Mouse (Mus musculus) embryo, embryonic 11.5 days (tissue): ENCODE measurements around the gene Ptger1.

Experiments
- DNase-seq: peaks from one replicate; pipeline ENCODE4 v3.0.0-alpha.2; 2012; ENCODE audit warnings: low read depth, low spot score

Ptger1 gene

DNA sequence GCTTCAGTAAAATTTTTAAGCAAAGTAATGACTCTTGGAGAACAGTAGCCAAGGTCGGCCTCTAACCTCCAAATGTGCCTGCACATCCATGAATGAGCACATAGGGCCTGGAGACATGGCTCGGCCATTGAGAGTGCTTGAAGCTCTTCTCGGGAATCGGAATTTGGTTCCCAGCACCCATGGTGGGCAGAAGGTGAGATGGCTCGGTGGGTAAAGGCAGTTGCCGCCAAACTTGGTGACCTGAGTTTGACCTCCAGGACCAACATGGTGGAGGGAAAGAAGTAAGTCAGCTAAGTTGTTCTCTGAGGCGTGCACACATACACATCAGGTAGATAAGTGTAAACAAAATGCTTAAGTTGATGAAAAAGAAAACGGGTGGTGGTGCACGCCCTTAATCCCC lies 10.4 kb upstream of the Ptger1 start:
- no peak for DNase-seq

DNA sequence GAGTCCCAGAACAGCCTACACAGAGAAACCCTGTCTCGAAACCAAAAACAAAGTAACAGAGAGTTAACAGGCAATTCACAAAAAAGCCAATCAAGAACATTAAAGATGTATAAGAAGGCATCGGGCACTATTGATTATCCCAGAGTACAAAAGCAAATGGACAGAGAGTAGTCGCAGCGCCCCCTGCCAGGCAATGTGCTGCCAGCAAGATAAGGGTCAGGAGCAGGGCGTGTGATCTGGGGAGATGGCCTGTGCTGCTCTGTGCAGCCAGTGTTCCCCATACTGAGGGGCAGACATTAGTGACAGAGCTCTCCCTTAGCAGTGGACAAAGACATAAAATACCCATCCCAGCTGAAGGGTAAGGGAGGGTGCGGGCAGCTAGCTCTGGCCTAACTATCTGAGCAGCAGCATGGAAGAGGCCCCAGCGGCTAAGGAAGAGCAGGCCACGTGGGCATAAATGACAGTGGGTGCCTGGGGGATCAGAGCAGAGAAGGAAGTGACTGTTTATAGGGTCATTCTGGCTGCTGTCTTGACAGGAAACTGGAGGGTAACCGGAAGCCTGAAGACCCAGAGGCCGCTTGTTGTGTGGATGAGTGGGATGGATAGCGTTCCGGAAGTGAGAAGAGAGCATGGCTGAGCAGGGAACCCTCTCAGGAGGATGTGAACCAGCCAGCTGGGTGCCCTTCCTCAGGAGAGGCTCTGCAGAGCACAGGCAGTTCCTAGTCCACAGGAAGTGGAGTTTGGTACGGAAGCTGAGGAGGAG lies 9.8 kb upstream of the Ptger1 start:
- no peak for DNase-seq

GRCm38 (mm10) chr8:83660545-83660944 lies 5.9 kb upstream of the Ptger1 start:
- no peak for DNase-seq

GRCm38 (mm10) chr8:83660995-83661680 lies 5.3 kb upstream of the Ptger1 start:
- DNase-seq: no peak

DNA sequence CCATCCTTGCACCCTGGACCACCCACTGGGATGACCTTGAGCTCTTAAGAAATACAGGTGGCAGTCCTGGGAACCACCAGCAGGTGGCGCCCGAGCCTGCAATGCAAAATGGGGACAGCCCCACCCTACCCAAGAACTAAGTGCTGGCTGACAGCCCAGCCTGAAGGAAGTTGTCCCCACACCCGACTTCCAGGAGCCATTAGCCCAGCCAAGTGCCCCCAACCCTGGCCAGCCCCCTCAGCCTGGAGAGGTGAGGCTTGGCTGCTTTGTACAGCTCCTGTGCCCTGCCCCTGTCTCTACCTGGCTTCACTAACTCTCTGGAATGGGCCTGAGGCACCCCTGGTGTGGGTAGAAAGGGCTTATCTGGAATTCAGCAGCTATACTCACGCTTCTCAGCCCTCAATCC lies 4.1 kb upstream of the Ptger1 start:
- peak; percentile 66 for DNase-seq

- no peak for DNase-seq
Observed at GRCm38 (mm10) chr8:83664096-83664495, 2.4 kb upstream of the Ptger1 start.

DNA sequence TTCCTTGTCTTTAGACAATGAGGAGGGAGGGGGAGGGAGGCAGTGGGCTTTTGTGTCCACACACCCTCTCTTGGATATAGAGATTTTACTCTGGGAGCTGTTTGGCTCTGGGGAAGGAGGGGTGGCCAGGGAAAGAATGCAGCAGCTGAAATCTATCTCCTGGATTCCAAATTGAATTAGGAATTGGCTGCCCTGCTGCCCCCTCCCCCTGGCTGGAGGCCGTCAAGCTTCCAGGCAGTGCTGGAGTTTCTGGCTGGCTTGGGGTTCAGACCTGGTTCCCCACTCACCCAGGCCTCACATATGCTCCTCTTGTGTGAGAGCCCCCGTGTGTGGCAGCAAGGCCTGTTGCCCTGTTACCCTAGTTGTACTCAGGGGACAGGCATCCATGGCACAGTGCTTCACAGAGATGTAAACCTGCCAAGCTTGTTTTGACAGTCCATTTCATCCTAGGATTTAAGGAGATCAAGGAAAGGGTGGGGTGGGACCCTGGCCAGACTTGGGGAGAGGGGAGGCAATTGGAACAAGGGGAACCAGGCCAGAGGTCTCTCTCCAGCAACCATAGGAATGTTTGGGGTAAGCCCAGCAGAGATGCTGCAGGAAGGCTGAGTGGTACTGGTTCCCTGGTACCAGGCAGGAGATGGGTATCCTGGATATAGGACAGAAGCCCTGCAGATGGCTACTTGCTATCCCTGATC lies 1.4 kb upstream of the Ptger1 start:
- DNase-seq: no peak

DNA sequence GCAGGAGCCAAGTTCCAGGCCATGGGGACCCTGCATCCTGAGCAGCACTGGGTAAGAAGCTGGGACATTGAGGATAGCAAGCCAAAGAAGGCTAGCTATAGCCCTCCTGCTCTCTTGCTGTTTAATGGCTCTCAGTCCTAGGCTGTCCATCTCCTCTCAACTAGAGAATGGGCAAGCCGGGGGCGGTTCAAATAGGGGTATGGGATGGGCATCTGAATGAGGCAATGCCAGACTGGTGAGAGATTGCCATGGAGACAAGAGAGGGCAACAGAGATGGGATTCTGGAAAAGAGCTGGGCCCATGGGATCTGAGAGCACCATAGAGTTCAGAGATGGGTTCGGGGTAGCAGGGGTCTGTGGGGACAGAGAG lies 372 bp downstream of the Ptger1 start:
- DNase-seq: no peak

GRCm38 (mm10) chr8:83667526-83667925 lies 1.0 kb downstream of the Ptger1 start:
- DNase-seq: no peak

DNA sequence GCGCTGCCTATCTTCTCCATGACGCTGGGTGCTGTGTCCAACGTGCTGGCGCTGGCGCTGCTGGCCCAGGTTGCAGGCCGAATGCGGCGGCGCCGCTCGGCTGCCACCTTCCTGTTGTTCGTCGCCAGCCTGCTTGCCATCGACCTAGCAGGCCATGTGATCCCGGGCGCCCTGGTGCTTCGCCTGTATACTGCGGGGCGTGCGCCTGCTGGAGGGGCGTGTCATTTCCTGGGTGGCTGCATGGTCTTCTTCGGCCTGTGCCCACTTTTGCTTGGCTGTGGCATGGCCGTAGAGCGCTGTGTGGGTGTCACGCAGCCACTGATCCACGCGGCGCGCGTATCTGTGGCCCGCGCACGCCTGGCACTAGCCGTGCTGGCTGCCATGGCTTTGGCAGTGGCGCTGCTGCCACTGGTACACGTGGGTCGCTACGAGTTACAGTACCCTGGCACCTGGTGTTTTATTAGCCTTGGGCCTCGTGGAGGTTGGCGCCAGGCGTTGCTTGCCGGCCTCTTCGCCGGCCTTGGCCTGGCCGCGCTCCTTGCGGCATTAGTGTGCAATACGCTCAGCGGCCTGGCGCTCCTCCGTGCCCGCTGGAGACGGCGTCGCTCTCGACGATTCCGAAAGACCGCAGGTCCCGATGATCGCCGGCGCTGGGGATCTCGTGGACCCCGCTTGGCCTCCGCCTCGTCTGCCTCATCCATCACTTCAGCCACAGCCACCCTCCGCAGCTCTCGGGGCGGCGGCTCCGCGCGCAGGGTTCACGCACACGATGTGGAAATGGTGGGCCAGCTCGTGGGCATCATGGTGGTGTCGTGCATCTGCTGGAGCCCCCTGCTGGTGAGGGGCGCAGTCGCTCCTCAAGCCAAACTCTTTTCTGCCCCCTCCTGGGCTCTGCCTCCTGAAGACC lies 1.8 kb downstream of the Ptger1 start:
- peak; percentile 77 for DNase-seq

DNA sequence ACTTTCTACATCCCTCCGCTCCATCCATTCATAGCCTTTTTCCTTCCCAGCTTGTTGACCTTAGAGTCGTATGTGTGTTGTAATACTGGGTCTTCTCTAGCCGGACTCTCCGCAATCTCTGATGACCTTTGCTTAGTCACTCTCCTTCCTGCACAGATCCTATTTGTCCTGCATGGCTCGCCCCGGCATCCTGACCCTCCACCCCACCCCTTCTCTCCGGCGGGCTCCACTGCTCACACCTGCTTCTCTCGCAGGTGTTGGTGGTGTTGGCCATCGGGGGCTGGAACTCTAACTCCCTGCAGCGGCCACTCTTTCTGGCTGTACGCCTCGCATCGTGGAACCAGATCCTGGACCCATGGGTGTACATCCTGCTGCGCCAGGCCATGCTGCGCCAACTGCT lies 2.5 kb downstream of the Ptger1 start:
- DNase-seq: no peak

- no peak for DNase-seq
Observed at GRCm38 (mm10) chr8:83672936-83673335, 6.5 kb downstream of the Ptger1 start.

- no peak for DNase-seq
Observed at GRCm38 (mm10) chr8:83674497-83674896, 8.0 kb downstream of the Ptger1 start.

DNA sequence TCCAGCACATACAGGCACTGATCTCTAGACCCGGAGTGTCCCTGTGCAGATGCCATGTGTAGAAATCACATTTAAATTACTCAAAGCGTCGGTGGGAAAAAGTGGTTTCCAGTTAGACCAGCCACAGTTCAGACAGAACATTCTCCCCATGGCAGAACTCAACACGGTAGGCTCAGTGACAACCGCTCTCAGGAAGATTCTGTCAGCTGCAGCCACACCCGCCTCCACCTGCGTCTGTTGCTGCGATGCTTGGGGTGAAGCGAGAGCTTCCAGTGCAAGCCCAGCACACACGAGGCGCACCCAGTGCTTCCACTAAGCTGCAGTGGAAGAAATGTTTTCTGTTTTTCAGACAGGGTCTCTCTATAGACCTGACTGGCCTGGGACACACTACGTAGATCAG lies 13.4 kb downstream of the Ptger1 start:
- DNase-seq: no peak

DNA sequence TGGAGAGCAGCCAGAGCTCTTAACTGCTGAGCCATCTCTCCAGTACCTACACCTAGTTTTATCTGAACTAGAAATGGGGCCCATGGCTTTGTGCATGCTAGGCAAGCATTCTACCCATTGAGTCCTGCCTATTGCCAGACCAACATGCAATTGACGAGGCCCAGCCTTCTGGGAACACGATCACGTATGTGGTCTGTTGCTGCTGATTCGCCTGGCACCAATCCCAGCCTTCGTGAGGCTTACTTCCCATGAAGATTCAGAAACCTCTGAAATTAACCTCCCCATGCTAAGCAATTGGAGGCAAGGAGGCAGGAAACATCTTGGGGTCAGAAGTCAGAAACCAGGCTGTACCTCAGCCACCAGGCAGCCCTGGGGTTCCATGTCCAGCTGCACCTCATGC lies 14.1 kb downstream of the Ptger1 start:
- DNase-seq: no peak

DNA sequence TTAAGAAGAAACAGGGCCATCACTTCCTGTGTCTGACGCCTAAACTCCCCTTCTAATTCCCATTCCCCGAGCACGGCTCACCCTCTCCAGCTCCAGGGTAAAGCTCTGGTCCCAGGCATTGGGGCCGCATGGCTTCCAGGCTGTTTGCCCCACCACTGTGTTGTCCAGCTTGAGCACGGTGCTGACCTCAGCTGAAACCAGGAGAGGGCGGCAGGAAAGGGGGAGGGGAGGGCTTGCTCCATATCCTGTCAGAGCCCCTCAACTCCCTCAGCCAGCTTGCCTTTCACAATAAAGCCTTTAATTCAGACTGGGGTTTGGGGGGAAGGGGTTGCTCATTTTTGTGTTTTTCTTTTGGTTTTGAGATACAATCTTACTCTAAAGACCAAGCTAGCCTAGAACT lies 14.6 kb downstream of the Ptger1 start:
- DNase-seq: no peak

GRCm38 (mm10) chr8:83684517-83684916 lies 18.0 kb downstream of the Ptger1 start:
- no peak for DNase-seq

GRCm38 (mm10) chr8:83689264-83689663 lies 22.8 kb downstream of the Ptger1 start:
- DNase-seq: no peak

GRCm38 (mm10) chr8:83693609-83694236 lies 27.2 kb downstream of the Ptger1 start:
- no peak for DNase-seq

DNA sequence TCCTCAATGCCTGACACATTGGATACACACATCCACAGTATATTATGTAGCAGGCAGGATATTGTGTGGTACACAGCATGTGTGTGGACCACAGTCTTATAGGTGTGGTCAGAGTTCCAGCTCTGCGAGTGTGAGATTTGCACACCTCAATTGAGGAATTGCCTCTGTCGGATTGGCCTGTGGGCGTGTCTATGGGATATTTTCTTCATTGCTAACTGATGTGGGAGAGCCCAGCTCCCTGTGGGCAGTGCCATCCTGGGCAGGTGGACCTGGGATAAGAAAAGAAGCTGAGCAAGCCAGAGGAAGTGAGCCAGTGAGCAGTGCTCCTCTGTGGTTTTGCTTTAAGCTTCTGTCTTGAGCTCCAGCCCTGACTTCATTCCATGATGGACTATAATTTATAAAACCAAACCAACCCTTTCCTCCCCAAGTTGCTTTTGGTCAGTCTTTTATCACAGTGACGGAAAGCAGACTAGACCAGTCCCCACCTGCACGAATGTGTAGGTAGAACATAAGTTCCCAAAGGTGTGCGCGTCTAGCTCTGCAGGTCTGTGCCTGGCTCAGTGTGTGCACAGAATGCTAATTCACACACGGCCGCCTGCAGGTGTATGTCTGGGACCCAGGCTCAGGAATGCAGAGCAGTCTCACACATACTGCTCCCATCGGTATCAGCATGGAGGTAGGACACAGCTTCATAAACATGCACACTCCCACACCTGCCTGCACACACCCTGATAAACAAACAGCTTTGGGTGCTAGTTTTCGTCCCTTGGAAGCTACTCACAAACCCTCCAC lies 28.1 kb downstream of the Ptger1 start:
- no peak for DNase-seq
